Mouse (Mus musculus) C2C12 (cell line): Measurements from ENCODE around the gene Mfsd13b. TPM values are rescaled to one million over a fixed set of nuclear protein-coding genes. Genes with fewer than 3 reads are reported as not detected.

Experiments
- H3K27me3 ChIP-seq: one replicate; pipeline ENCODE4 v1.6.1; 2011; ENCODE audit not compliant: control insufficient read depth, insufficient read depth, insufficient read length
- H3K36me3 ChIP-seq: one replicate; pipeline ENCODE4 v1.6.1; 2011; ENCODE audit not compliant: control insufficient read depth, insufficient read depth
- H3K4me3 ChIP-seq: one replicate; pipeline ENCODE4 v1.5.1; 2011; ENCODE audit warnings: mild to moderate bottlenecking, control low read depth; ENCODE audit not compliant: poor library complexity, insufficient read depth, severe bottlenecking
- H3K79me2 ChIP-seq: one replicate; pipeline ENCODE4 v1.6.1; 2011; ENCODE audit not compliant: control insufficient read depth, insufficient read depth
- H3K79me3 ChIP-seq: one replicate; pipeline ENCODE4 v1.6.1; 2011; ENCODE audit warnings: low read depth, control low read depth
- H3ac ChIP-seq: one replicate; pipeline ENCODE3; 2011; ENCODE audit warnings: low read depth; ENCODE audit not compliant: control insufficient read depth, insufficient read length
- CEBPB ChIP-seq: IDR thresholded peaks from one replicate; pipeline ENCODE4 v1.6.1; 2011; ENCODE audit warnings: low read depth, mild to moderate bottlenecking, control low read depth, moderate library complexity
- CTCF ChIP-seq: IDR thresholded peaks from one replicate; pipeline ENCODE4 v1.5.1; 2011; ENCODE audit not compliant: control insufficient read depth, insufficient read depth, insufficient read length
- FOSL1 ChIP-seq: IDR thresholded peaks from one replicate; pipeline ENCODE4 v1.8.0; 2011; ENCODE audit warnings: mild to moderate bottlenecking, low read length; ENCODE audit not compliant: poor library complexity, insufficient read depth, severe bottlenecking
- MAX ChIP-seq: IDR thresholded peaks from one replicate; pipeline ENCODE4 v1.6.1; 2011; ENCODE audit warnings: mild to moderate bottlenecking, control low read depth
- MYOD1 ChIP-seq: IDR thresholded peaks from one replicate; pipeline ENCODE4 v1.6.1; 2011; ENCODE audit warnings: low read depth; ENCODE audit not compliant: control insufficient read depth, insufficient read length
- MYOG ChIP-seq: IDR thresholded peaks from one replicate; pipeline ENCODE4 v1.6.1; 2011; ENCODE audit not compliant: control insufficient read depth, insufficient read length; ENCODE audit errors: extremely low read depth
- USF1 ChIP-seq: IDR thresholded peaks from one replicate; pipeline ENCODE4 v1.6.1; 2011; ENCODE audit warnings: low read depth, mild to moderate bottlenecking, control low read depth, moderate library complexity
- polyA plus RNA-seq: library from polyadenylated mRNA; unstranded; fragments of >200 nt; fragmentation: generic; extraction: Trizol; gene quantifications from one replicate; pipeline ENCODE4 v1.2.1, GENCODE M21; 2012; ENCODE audit warnings: missing spikeins

Gene Mfsd13b
- polyA plus RNA-seq, 1 experiment: not detected

- Histone ChIP-seq H3K27me3 (no peaks in the 10 kb centered on the region), H3K79me3 (peaks cover 39% of the 10 kb centered on the region), H3K36me3 (no peaks in the 10 kb centered on the region), H3K79me2 (peaks cover 42% of the 10 kb centered on the region), H3ac (peak within 1 kb of the TSS; percentile 94), H3K4me3 (peak within 1 kb of the TSS; percentile 68)
- TF ChIP-seq MYOD1 (no peak), USF1 (no peak), MYOG (no peak), MAX (peak; percentile 55)
Observed at GRCm38 (mm10) chr7:121033856-121034652, 51.7 kb downstream of the Mfsd13b start, which contains the start of gene Mettl9. Gene Mettl9, plus strand, starts transcription at chr7:121034445.

DNA sequence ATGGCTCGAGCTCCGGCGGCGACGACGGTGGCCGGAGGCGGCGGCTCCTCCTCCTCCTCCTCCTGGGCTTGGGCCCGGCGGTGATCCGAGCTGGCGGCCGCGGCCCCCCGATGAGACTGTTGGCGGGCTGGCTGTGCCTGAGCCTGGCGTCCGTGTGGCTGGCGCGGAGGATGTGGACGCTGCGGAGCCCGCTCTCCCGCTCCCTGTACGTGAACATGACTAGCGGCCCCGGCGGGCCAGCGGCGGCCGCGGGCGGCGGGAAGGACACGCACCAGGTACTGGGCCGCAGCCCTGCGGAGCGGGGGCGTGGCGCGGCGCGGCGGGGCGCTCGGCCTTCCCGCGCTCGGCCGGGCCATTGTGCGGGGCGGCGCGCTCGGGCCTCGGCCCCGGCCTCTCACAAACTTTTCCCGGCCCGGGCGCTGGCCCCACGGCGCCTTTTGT lies 52.4 kb downstream of the Mfsd13b start:
- Histone ChIP-seq H3K4me3 (peak overlapping the region; percentile 68), H3K79me3 (peaks cover 44% of the 10 kb centered on the region), H3ac (peak overlapping the region; percentile 94), H3K79me2 (peaks cover 48% of the 10 kb centered on the region), H3K27me3 (no peaks in the 10 kb centered on the region), H3K36me3 (no peaks in the 10 kb centered on the region)
- TF ChIP-seq MAX (no peak), MYOG (no peak), CEBPB (no peak), MYOD1 (no peak), USF1 (no peak), FOSL1 (no peak), CTCF (no peak)

GRCm38 (mm10) chr7:121035161-121035721 lies 52.9 kb downstream of the Mfsd13b start:
- TF ChIP-seq MYOD1 (no peak), MYOG (no peak), MAX (no peak), USF1 (no peak), CEBPB (no peak), CTCF (no peak), FOSL1 (no peak)
- peaks cover 54% of the 10 kb centered on the region for H3K79me2 ChIP-seq

DNA sequence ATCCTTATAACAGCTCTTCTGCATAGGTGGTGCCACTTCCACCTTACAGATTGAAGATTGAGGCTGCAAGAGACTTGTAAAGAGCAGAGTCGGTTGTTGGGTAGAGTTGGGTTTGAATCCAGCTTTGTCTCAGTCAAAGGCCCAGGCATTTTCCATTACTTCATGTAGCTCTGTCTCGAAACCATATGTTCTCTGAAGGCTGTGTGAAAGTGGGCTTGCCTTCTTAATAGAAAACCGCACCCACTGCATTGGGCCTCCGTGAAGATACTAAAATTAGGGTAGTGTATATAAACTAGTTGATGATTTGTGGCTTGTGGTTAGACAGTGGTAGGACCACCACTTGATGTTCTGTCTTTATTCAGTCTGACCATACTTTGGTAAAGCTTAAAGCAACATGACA lies 58.3 kb downstream of the Mfsd13b start:
- no peak overlapping the region for H3ac ChIP-seq
- peaks cover 100% of the 10 kb centered on the region for H3K79me2 ChIP-seq
- peaks cover 95% of the 10 kb centered on the region for H3K79me3 ChIP-seq
- H3K27me3 ChIP-seq: no peaks in the 10 kb centered on the region
- no peak for TF ChIP-seq USF1
- TF ChIP-seq CEBPB: no peak
- no peak for TF ChIP-seq MAX
- no peak for TF ChIP-seq MYOG
- no peak for TF ChIP-seq CTCF
- no peak for TF ChIP-seq FOSL1
- no peak for TF ChIP-seq MYOD1
- no peaks in the 10 kb centered on the region for H3K36me3 ChIP-seq
- H3K4me3 ChIP-seq: no peak overlapping the region

More at GRCm38 (mm10) chr7:121035161-121035721, 52.9 kb downstream of the Mfsd13b start:
- no peaks in the 10 kb centered on the region for H3K27me3 ChIP-seq
- H3K36me3 ChIP-seq: no peaks in the 10 kb centered on the region
- H3K79me3 ChIP-seq: peaks cover 49% of the 10 kb centered on the region
- H3K4me3 ChIP-seq: peak overlapping the region; percentile 68
- H3ac ChIP-seq: peak overlapping the region; percentile 94

DNA sequence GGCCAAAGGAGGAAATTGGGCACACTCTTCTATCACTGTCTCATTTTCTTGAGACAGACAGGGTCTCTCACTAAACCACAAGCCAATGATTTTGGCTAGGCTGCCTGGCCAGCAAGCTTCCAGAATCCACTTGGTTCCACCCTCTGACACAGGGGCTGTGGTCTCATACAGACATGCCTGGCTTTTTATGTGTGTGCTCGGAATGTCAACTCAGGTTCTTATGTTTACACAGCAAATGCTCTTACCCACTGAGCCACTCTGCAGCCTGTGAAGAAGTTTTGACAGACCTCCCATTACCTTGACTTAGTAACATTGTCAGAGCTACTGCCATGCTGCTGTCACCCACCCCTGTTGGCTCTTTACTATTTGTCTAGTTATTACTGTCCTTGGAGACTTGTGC lies 59.7 kb downstream of the Mfsd13b start:
- Histone ChIP-seq H3K79me2 (peaks cover 100% of the 10 kb centered on the region), H3K79me3 (peaks cover 95% of the 10 kb centered on the region), H3K4me3 (no peak overlapping the region), H3K27me3 (no peaks in the 10 kb centered on the region), H3ac (no peak overlapping the region), H3K36me3 (no peaks in the 10 kb centered on the region)
- TF ChIP-seq MAX (no peak), USF1 (no peak), CEBPB (no peak), MYOG (no peak), MYOD1 (no peak), CTCF (no peak), FOSL1 (no peak)
